Mouse (Mus musculus) forebrain, embryonic 15.5 days (tissue): ENCODE measurements around the gene Atp6v1b1. TPM values are rescaled to one million over a fixed set of nuclear protein-coding genes. Genes with fewer than 3 reads are reported as not detected.

Experiments
- ATAC-seq: fragments of 200-750 bp; cut with Nextera tagmentation; replicated peaks from 2 replicates; pipeline ENCODE4 v1.8.0; 2017; ENCODE audit warnings: mild to moderate bottlenecking, moderate TSS enrichment, moderate library complexity
- H3K27ac ChIP-seq: fragments of 300-500 bp; sonication (generic); replicated peaks from 2 replicates; pipeline ENCODE4 v1.5.1; 2015; ENCODE audit warnings: mild to moderate bottlenecking, inconsistent platforms
- H3K27me3 ChIP-seq: fragments of 300-500 bp; sonication (generic); 2 replicates; pipeline ENCODE4 v1.6.1; 2015; ENCODE audit warnings: inconsistent platforms
- H3K36me3 ChIP-seq: fragments of 300-500 bp; sonication (generic); 2 replicates; pipeline ENCODE4 v1.6.1; 2015; ENCODE audit warnings: mild to moderate bottlenecking, inconsistent platforms
- H3K4me1 ChIP-seq: fragments of 300-500 bp; sonication (generic); 2 replicates; pipeline ENCODE4 v1.6.1; 2015; ENCODE audit warnings: inconsistent platforms
- H3K4me2 ChIP-seq: fragments of 300-500 bp; sonication (generic); replicated peaks from 2 replicates; pipeline ENCODE4 v1.6.1; 2015; ENCODE audit warnings: mild to moderate bottlenecking, inconsistent platforms
- H3K4me3 ChIP-seq: fragments of 300-500 bp; sonication (generic); 2 replicates; pipeline ENCODE4 v1.5.1; 2015; ENCODE audit warnings: mild to moderate bottlenecking, inconsistent platforms
- H3K9ac ChIP-seq: fragments of 300-500 bp; sonication (generic); replicated peaks from 2 replicates; pipeline ENCODE4 v1.6.1; 2015; ENCODE audit warnings: mild to moderate bottlenecking, inconsistent platforms
- H3K9me3 ChIP-seq: fragments of 300-500 bp; sonication (generic); 2 replicates; pipeline ENCODE4 v1.6.1; 2016; ENCODE audit warnings: inconsistent platforms
- WGBS: fragments of 180-500 bp; shearing (Covaris S2); methylation state at CpG from one replicate; pipeline ENCODE4 v1.1.7; 2015; ENCODE audit warnings: mixed read lengths; 5-methylcytosine and 5-hydroxymethylcytosine counted together
- polyA plus RNA-seq: library from polyadenylated mRNA; unstranded; fragments of >200 nt; fragmentation: Nextera tagmentation; extraction: Ambion mirVana; gene quantifications from 2 replicates; pipeline ENCODE4 v1.2.1, GENCODE M21; 2015

The Atp6v1b1 gene
- polyA plus RNA-seq, 1 experiment from 2014 or later, result 0.53 TPM

DNA sequence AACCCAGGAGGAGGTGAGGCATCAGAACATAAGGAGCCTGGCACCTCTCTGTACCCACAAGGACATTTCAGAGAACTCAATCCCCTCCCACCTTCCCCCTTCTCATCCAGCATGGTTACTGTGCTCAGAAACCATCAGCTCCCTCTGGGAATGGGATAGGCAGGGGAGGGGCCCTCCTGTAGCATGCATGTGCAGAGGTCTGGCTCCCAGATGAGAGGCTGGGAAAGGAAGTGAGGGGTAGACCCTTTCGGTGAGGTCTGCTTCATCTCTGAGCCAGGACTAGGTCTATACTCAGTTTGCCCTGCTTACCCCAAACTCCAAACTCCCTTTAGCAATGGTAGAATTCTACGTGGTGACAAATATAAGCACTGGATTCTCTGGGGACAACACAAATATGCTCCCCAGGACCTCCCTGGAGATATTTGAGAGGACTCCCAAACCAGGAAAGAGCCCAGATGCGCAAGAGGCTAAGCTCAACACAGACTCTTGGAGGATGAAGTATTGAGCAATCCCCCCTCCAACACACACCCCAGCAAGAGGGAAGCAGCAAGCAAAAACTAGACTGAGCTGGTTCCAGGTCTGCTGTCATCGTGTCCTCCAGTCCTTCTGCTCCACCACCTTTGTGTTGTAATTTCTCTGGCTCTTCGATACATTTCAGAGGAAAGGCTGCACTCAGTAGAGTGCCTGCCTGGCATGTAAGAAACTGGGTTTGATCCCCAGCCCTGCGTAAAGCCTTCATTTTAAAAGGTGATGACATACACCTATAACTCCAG lies 34.9 kb upstream of the Atp6v1b1 start:
- WGBS, result 2% methylated on average over 6 of the region's 6 CpGs
- no peak for ATAC-seq
- peaks cover 21% of the 10 kb centered on the region for H3K4me1 ChIP-seq

DNA sequence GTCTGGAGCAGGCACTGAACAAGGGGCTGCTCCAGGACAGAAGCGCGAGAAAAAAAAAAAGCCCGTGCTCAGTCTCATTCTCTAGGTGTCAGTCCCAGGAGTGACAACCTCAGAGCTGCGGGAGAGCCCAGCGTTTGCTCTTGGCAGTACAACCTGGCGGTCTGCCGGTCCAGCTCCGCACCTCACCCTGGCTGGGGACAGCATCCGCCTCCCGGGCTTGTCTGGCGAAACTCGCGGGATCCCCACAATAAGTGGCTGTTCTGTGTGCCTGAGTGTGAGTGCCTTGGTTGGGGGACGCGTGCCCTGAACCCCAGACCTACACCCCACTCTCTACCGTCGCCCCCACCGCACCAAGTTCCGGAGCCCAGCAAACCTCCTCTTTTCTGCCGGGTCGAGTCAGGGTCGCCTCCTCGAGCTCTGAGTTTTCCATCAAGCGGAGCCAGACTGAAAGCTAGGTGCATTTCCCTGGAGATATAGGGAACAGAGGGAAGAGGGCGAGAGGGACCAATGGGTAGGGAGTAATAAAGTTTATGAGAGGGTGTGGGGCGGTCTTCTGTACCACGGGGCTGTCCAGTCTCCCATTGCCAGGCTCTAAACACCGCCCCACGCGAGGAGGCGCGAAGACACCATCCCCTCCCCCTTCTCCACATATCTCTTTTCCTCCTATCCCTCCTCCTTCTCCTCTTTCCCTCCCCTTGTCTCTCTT lies 32.3 kb upstream of the Atp6v1b1 start:
- H3K9ac ChIP-seq, result no peak overlapping the region
- H3K27me3 ChIP-seq, result peaks cover 98% of the 10 kb centered on the region
- WGBS, result 1% methylated on average over 32 of the region's 32 CpGs
- H3K4me2 ChIP-seq, result peak overlapping the region; percentile 68
- no peaks in the 10 kb centered on the region for H3K36me3 ChIP-seq
- H3K27ac ChIP-seq, result no peak overlapping the region
- ATAC-seq, result peak; percentile 65
- H3K9me3 ChIP-seq, result no peaks in the 10 kb centered on the region
- H3K4me3 ChIP-seq, result peak overlapping the region; percentile 42
- H3K4me1 ChIP-seq, result peaks cover 21% of the 10 kb centered on the region

More for the DNA sequence above, 34.9 kb upstream of the Atp6v1b1 start:
- H3K27ac ChIP-seq, result no peak overlapping the region
- no peak overlapping the region for H3K9ac ChIP-seq
- no peak overlapping the region for H3K4me3 ChIP-seq
- no peaks in the 10 kb centered on the region for H3K9me3 ChIP-seq
- H3K36me3 ChIP-seq, result no peaks in the 10 kb centered on the region
- no peak overlapping the region for H3K4me2 ChIP-seq
- peaks cover 99% of the 10 kb centered on the region for H3K27me3 ChIP-seq

DNA sequence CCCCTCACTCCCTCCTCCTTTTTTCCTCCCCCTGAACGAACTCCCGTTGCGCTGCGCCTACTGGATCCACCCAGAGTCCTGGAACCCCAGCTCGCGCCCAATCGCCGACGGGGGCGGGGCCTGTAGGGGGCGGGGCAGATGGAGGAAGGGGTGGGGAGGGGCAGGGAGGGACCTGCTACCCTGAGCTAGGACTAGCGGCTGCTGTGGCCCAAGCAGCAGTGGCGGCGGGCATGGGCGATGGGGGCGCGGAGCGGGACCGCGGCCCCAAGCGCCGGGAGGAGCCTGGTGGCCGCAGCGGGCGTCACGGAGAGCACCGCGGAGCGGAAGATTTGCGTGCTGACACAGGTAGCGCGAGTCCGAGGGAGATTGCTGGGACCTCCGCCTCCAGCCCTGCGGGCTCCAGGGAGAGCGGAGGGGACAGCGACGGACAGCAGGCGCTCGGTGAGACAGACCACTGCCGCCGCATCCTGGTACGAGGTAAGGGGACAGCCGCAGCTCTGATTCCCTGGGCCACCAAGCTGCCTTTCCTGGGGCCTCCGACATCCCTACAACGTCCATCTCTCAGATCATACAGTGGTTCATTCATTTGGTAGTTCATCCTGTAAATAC lies 31.6 kb upstream of the Atp6v1b1 start, which contains the start of gene Vax2:
Gene Vax2 (plus strand): TSS at position 198 of the 609 bp plus-strand sequence.
- H3K9ac ChIP-seq, result peak within 1 kb of the TSS; percentile 25; the same call in 1 of the 2 replicates
- WGBS, result under 1% methylated on average over 44 of the region's 46 CpGs
- H3K36me3 ChIP-seq, result no peaks in the 10 kb centered on the region
- peaks cover 21% of the 10 kb centered on the region for H3K4me1 ChIP-seq
- H3K9me3 ChIP-seq, result no peaks in the 10 kb centered on the region
- peak; percentile 79 for ATAC-seq
- no peak within 1 kb of the TSS for H3K27ac ChIP-seq
- peak within 1 kb of the TSS; percentile 68 for H3K4me2 ChIP-seq
- peak within 1 kb of the TSS; percentile 42 for H3K4me3 ChIP-seq
- peaks cover 98% of the 10 kb centered on the region for H3K27me3 ChIP-seq

DNA sequence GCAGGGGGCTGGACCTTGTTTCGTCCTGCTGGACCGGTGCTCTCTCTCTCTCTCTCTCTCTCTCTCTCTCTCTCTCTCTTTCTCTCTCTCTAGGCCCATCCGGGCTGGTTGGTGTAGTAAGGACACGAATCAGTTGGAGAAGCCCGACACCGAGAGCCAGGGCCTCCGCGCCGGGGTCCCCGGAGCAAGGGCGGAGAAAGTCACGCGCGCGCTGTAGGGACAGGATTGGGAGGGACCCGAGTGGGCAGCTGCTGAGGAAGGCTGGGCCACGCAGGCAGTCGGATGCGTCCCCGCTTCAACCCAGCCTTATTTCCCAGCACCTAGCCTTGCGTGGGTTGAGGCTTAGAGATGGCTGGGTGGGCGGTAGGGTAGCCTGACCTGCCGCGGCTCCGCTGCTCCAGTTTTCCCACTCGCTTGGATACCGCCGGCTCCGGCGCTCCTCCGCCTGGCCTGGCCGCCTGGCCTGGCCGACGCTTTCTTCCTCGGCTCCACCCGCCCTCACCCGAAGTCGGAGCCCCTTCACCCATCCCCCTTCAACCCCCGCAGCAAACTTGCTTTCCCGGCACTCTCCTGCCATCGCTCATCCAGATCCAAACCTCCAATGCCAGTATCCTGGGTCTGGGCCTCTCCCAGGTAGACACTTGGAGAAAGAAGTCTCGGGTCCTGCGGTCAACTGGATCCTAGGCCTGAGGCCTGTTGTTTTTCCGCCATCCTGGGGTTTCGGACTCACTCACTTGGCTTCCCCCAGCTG lies 30.9 kb upstream of the Atp6v1b1 start:
- Histone ChIP-seq H3K27me3 (peaks cover 94% of the 10 kb centered on the region), H3K4me1 (peaks cover 21% of the 10 kb centered on the region), H3K27ac (no peak overlapping the region), H3K9ac (peak overlapping the region; percentile 25; the same call in 1 of the 2 replicates), H3K36me3 (no peaks in the 10 kb centered on the region), H3K9me3 (no peaks in the 10 kb centered on the region), H3K4me2 (peak overlapping the region; percentile 68), H3K4me3 (peak overlapping the region; percentile 42)
- ATAC-seq, result no peak
- WGBS, result 2% methylated on average over 45 of the region's 45 CpGs

DNA sequence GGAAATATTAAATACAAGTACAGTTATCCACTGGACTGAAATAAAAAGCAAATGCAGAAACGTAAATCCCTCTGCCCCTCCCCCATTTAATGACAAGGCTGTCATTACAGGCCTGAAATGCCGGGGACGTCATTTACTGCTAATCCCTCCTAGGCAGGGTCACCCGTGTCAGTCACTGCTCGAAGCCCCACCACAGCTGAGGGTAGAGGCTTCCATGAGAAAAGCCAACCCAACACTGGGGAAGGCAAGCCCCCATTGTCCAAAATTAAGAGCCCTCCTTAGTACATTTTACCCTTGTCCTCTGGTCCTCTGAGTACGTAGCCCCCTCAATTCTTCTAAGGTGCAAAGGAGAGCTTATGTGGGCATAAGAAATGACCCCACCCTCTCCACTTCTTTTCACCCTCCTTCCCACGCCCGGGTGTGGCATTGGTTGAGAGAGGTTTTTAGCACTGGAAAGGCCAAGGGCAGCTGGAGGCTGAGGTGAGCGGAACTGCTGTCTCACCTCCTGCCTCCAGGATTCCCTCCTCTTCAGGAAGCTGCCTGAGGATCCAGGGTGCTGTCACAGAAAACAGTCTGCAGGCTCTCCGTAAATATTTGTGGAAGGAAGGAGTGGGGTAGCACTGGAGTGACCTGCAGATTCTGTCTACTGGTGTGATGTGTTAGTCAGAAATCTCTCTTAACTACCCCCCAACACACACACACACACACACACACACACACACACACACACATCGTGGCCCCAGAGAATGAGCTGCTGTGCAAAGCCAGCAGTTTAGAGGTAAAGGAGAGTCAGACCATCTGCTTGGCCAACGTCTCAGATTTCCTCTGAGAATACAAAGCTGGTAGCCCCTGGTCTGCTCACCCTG lies 29.3 kb upstream of the Atp6v1b1 start:
- no peaks in the 10 kb centered on the region for H3K36me3 ChIP-seq
- H3K9me3 ChIP-seq, result no peaks in the 10 kb centered on the region
- H3K27ac ChIP-seq, result no peak overlapping the region
- peaks cover 21% of the 10 kb centered on the region for H3K4me1 ChIP-seq
- H3K9ac ChIP-seq, result no peak overlapping the region
- H3K4me2 ChIP-seq, result no peak overlapping the region
- ATAC-seq, result no peak
- no peak overlapping the region for H3K4me3 ChIP-seq
- WGBS, result 3% methylated on average over 12 of the region's 12 CpGs
- peaks cover 93% of the 10 kb centered on the region for H3K27me3 ChIP-seq

DNA sequence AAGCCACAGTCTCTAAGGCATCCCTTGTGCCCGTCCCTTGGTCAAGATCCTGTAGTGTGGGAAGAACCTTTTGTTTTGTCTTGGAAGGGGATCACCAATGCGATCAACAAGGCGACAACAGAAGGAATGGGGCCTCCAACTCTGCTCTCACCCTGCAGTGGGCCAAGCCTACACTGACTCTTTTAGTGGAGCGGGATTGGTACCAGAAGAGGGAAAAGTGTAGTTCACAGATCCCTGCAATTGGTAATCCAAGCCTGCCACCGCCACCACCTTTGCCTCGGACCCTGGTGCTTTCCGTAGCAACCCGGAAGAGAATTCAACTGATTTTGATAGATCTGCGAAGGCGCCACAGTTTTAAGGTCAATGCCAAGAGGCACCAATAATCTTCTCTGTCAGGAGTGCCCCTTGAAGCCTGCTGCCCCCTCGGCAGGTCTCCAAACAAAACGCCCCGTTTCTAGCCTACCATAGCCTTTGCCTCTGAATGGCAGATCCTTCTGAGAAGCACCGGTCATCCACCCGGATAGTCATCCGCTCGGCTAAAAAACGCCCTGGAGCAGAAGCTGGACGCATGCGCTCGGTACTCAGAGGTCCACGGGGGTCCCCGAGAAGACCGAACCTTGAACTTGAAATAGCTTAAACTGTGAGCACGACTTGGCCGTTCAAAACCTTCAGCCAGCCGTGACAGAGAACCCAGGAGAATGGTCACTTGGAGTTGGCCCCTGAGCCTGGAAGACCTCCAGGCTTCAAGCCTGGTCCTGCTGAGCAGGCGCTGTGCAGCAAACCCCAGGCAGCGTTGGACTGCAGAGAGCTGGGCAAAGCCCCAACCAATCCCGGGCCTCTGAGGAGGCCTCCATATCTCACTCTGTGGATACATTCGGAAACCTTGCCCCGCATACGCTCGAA lies 28.3 kb upstream of the Atp6v1b1 start:
- Histone ChIP-seq H3K36me3 (no peaks in the 10 kb centered on the region), H3K9me3 (no peaks in the 10 kb centered on the region), H3K27ac (no peak overlapping the region), H3K4me3 (no peak overlapping the region), H3K4me1 (peaks cover 21% of the 10 kb centered on the region), H3K27me3 (peaks cover 92% of the 10 kb centered on the region), H3K4me2 (no peak overlapping the region), H3K9ac (no peak overlapping the region)
- under 1% methylated on average over 34 of the region's 34 CpGs for WGBS
- ATAC-seq, result no peak

DNA sequence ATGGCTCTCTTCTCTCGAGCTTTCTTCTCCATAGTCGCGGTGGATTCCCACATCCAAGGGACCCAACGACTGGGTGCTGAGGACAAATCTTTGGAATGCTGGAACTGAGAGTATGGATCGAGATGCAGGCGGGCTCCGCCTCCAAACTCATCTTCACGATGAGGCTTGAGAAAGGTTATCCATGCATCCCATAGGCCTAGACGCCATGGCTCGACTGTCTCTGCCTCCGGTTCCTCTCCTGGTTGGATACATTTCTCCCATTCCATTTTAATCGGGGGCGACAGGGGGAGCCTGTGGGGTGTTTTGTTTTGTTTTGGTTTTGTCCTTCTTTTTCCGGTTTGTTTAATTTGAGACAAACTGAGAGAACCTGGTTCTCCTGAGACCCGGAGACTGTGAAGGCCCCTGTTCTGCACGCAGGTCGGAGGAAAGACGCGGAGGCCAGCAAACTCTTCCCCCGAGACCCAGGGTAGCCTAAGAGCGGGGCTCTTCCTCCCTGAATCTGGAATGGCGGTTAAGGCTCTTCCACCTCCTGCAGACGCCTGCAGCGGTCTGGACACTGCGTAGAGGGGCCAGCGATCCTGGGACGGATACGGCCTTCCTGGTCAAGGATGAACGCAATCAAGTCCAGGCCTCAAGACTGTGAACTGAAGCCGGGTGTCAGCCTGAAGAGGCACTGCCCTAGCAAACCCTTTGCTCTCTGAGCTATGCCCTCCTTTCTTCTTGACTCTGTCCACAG lies 27.2 kb upstream of the Atp6v1b1 start:
- Histone ChIP-seq H3K27ac (no peak overlapping the region), H3K27me3 (peaks cover 92% of the 10 kb centered on the region), H3K9me3 (no peaks in the 10 kb centered on the region), H3K36me3 (no peaks in the 10 kb centered on the region), H3K9ac (no peak overlapping the region), H3K4me2 (no peak overlapping the region), H3K4me1 (peaks cover 17% of the 10 kb centered on the region), H3K4me3 (no peak overlapping the region)
- 1% methylated on average over 30 of the region's 30 CpGs for WGBS
- no peak for ATAC-seq

DNA sequence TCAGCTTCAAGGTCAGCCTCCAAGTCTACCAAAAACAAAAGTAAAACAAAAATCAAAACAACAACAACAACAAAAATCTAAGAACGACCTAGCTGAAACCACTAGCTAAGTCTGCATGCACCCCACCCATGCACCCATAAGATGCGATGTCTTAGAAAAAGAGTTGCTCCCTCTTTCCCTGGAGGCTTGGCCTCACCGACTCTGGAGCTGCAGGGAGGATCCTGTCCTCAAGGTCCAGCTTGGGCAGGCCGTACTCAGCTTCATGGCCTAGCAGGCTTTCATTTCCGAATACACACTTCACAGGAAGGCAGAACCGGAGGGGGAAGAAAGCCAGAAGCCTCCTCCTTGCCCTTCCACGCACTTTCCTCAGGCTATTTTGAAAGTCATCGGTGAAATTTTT lies 25.8 kb upstream of the Atp6v1b1 start:
- WGBS, result 1% methylated on average over 8 of the region's 8 CpGs
- Histone ChIP-seq H3K9ac (no peak overlapping the region), H3K27ac (no peak overlapping the region), H3K4me2 (no peak overlapping the region), H3K9me3 (no peaks in the 10 kb centered on the region), H3K4me1 (peaks cover 3% of the 10 kb centered on the region), H3K36me3 (no peaks in the 10 kb centered on the region), H3K27me3 (peaks cover 92% of the 10 kb centered on the region), H3K4me3 (no peak overlapping the region)
- no peak for ATAC-seq

DNA sequence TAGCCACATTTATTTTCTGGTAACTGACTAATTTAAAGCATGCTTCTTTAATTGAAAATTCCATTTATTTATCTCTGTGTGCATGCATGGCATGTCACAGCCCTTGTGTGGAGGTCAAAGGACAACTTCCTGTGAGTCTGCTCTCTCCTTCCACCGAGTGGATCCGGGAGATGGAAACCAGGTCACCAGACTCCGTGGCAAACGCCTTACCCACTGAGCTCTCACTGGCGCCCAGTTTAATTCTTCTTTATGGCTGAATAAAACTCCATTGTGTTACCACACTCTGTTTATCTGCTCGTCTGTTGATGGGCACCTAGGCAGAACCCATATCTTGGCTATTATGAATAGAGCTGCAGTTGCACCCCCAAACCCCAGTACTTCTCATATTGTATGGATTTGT lies 20.3 kb upstream of the Atp6v1b1 start:
- 20% methylated on average over 6 of the region's 6 CpGs for WGBS
- H3K36me3 ChIP-seq, result no peaks in the 10 kb centered on the region
- no peak for ATAC-seq
- H3K4me3 ChIP-seq, result no peak overlapping the region
- no peak overlapping the region for H3K4me2 ChIP-seq
- H3K27ac ChIP-seq, result no peak overlapping the region
- H3K4me1 ChIP-seq, result no peaks in the 10 kb centered on the region
- no peaks in the 10 kb centered on the region for H3K9me3 ChIP-seq
- no peak overlapping the region for H3K9ac ChIP-seq
- peaks cover 64% of the 10 kb centered on the region for H3K27me3 ChIP-seq

DNA sequence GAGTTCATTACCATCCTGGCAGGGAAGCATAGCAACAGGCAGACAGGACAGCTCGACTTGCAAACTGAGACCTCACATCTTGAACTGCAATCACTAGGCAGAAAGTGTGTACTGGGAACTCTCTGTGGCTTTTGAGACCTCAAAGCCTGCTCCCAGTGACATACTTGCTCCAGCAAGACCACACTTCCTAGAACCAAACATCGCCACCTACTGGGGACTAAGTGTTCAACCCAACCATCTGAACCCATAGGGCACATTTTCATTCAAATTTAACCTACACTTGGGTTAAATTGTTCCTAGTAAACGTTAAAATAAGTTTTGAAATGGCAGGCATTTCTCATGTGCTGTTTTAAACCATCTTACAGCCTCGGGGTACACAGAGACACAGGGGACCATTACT lies 15.6 kb upstream of the Atp6v1b1 start:
- no peak overlapping the region for H3K4me2 ChIP-seq
- H3K4me1 ChIP-seq, result no peaks in the 10 kb centered on the region
- peaks cover 23% of the 10 kb centered on the region for H3K27me3 ChIP-seq
- H3K4me3 ChIP-seq, result no peak overlapping the region
- H3K36me3 ChIP-seq, result no peaks in the 10 kb centered on the region
- no peak for ATAC-seq
- H3K9ac ChIP-seq, result no peak overlapping the region
- H3K9me3 ChIP-seq, result no peaks in the 10 kb centered on the region
- 49% methylated on average over 4 of the region's 4 CpGs for WGBS
- no peak overlapping the region for H3K27ac ChIP-seq
